Mouse (Mus musculus) gastrocnemius, postnatal 4 days (tissue): ENCODE measurements around the gene Slc2a9. TPM values are rescaled to one million over a fixed set of nuclear protein-coding genes. Genes with fewer than 3 reads are reported as not detected.

Experiments used
- DNase-seq, 2 experiments: peaks; one replicate each; pipeline ENCODE4 v3.0.0; 2021 to 2022; ENCODE audit warnings: low spot score in 2 of 2, mixed read lengths in 2 of 2
- total RNA-seq, 2 experiments: library from RNA; stranded (reverse); gene quantifications; 2 replicates each; pipeline ENCODE4 v1.2.3; 2021

Slc2a9 gene
- total RNA-seq, 2 experiments from 2014 or later, result 1.4 to 2.4 TPM

GRCm38 (mm10) chr5:38388857-38389256 lies 114.1 kb downstream of the Slc2a9 start:
- DNase-seq, result no peak

GRCm38 (mm10) chr5:38388420-38388823 lies 114.5 kb downstream of the Slc2a9 start:
- no peak for DNase-seq

GRCm38 (mm10) chr5:38379970-38380369 lies 123.0 kb downstream of the Slc2a9 start:
- DNase-seq, result no peak

- DNase-seq, result no peak
Measured at GRCm38 (mm10) chr5:38372369-38372768, 130.6 kb downstream of the Slc2a9 start.

- no peak for DNase-seq
Measured at GRCm38 (mm10) chr5:38371308-38371707, 131.6 kb downstream of the Slc2a9 start.

GRCm38 (mm10) chr5:38366650-38367470 lies 136.1 kb downstream of the Slc2a9 start:
- DNase-seq, result peak; percentile 22 to 40

- no peak for DNase-seq
Measured at GRCm38 (mm10) chr5:38365521-38365920, 137.4 kb downstream of the Slc2a9 start.

- DNase-seq, result no peak
Measured at GRCm38 (mm10) chr5:38364396-38364795, 138.5 kb downstream of the Slc2a9 start.

- no peak for DNase-seq
Measured at GRCm38 (mm10) chr5:38359716-38360115, 143.2 kb downstream of the Slc2a9 start.

GRCm38 (mm10) chr5:38356927-38357326 lies 146.0 kb downstream of the Slc2a9 start:
- DNase-seq, result no peak

- no peak for DNase-seq
Measured at GRCm38 (mm10) chr5:38350351-38350929, 152.5 kb downstream of the Slc2a9 start.

- DNase-seq, result peak in 1 of 2 experiments; percentile 26
Measured at GRCm38 (mm10) chr5:38346646-38347432, 156.1 kb downstream of the Slc2a9 start.

- no peak for DNase-seq
Measured at GRCm38 (mm10) chr5:38343101-38343500, 159.8 kb downstream of the Slc2a9 start.

GRCm38 (mm10) chr5:38334582-38334981 lies 168.4 kb downstream of the Slc2a9 start:
- no peak for DNase-seq

GRCm38 (mm10) chr5:38333381-38333780 lies 169.6 kb downstream of the Slc2a9 start:
- DNase-seq, result no peak

- DNase-seq, result no peak
Measured at GRCm38 (mm10) chr5:38318966-38319786, 183.8 kb downstream of the Slc2a9 start, which contains the start of gene Drd5. Gene Drd5, plus strand, starts transcription at chr5:38319367.

GRCm38 (mm10) chr5:38309795-38310194 lies 193.1 kb downstream of the Slc2a9 start:
- no peak for DNase-seq

- DNase-seq, result peak in 1 of 2 experiments; percentile 23
Measured at GRCm38 (mm10) chr5:38308873-38309272, 194.1 kb downstream of the Slc2a9 start.

- DNase-seq, result peak; percentile 80 to 88
Measured at GRCm38 (mm10) chr5:38307255-38308101, 195.5 kb downstream of the Slc2a9 start.

GRCm38 (mm10) chr5:38305241-38305640 lies 197.7 kb downstream of the Slc2a9 start:
- DNase-seq, result no peak
